ENCODE assay signal across 11 mouse cellular contexts in the genomic region with DNA sequence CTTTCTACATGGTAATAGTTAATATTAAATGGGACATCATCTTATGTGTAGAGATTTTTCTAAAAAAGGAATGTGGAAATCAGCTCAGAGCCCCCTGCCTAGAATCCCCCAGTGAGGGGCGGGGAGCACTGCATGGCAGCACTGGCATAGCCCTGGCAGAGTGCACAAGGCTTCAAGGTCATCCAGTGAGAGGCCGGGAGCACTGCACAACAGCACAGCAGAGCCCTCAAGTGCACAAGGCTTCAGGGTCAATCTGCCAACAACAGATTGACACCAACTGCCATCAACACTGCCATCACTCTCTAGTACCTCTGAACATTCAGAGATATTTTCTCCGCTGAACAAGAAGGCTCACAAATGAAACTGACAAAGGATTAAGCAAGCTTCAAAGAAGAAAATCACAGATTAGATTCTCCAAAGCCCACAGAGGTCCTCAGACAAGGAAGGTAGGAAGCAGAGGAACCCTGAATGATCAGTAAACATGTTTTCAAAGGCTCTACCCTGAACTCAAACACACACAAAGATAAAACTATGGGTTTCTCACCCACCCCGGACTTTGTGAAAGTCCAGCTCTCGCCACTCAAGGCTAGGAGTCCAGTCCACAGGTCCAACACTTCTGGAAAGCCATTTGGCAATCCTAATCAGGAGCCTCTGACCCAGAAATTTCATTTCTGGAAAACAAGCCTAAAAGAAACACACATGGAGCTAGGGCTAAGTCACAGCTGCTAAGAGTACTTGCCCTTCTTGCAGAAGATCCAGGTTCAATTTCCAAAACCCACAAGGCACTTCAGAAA. TPM values are rescaled to one million over a fixed set of nuclear protein-coding genes. Genes with fewer than 3 reads are reported as not detected.
A peak's percentile ranks its signal among the peaks of the same experiment; 100 is the strongest.
DNase-seq lines count a peak whose midpoint lies in the region; ATAC-seq and TF ChIP-seq lines count a peak whose summit lies in the region.
"Had no signal": no experiment of that assay in that cellular context is flagged by ENCODE, and none has a peak within 500 bp of the region (broad histone marks: within the 10 kb centered on the region; RNA-seq: fewer than 3 reads in every experiment).

No protein-coding gene starts in this region.

- peak overlapping the region; percentile 50 for H3K27ac ChIP-seq in heart, embryonic 11.5 days (ENCODE audit: low read depth, low read length)
- H3K27ac ChIP-seq in layer of hippocampus, adult 2 months, result peak overlapping the region; percentile 51; the same call in 1 of the 2 replicates

- 58% methylated on average over 5 of the region's 5 CpGs for WGBS in heart, embryonic 11.5 days (ENCODE audit: insufficient replicate concordance)

- no peak overlapping the region for H3K9ac ChIP-seq in heart, embryonic 11.5 days (ENCODE audit: low read depth, low read length)

- peaks cover 8% of the 10 kb centered on the region; the same call in 1 of the 2 replicates for H3K4me1 ChIP-seq in heart, embryonic 11.5 days (ENCODE audit: control insufficient read depth, insufficient read depth, low read length)

- no peak for ATAC-seq in heart, embryonic 11.5 days (replicated peaks; ENCODE audit: insufficient number of reproducible peaks, low FRiP score, low TSS enrichment)
- ATAC-seq: CD4-positive, CD25-positive, alpha-beta regulatory T cell, adult 4 months had no signal

- H3K9me3 ChIP-seq in heart, embryonic 11.5 days (replicated peaks; ENCODE audit: control insufficient read depth, low read length), result no peaks in the 10 kb centered on the region
- H3K9me3 ChIP-seq: megakaryocyte, embryonic 14.5 days had no signal

- no peak for TF ChIP-seq CTCF in layer of hippocampus, adult 2 months (conservative IDR thresholded peaks at IDR 0.05)

- no peaks in the 10 kb centered on the region for H3K27me3 ChIP-seq in heart, embryonic 11.5 days (ENCODE audit: control insufficient read depth, insufficient read depth, low read length)
- H3K27me3 ChIP-seq: megakaryocyte, embryonic 14.5 days had no signal

- no peak overlapping the region for H3K4me2 ChIP-seq in heart, embryonic 11.5 days

- peaks cover 12% of the 10 kb centered on the region for H3K36me3 ChIP-seq in heart, embryonic 11.5 days (ENCODE audit: control insufficient read depth, insufficient read depth, low read length)

- H3K4me3 ChIP-seq in heart, embryonic 11.5 days (ENCODE audit: low read depth, low read length), result no peak overlapping the region
- H3K4me3 ChIP-seq in layer of hippocampus, adult 2 months, result no peak overlapping the region
- H3K4me3 ChIP-seq: megakaryocyte, embryonic 14.5 days had no signal

- no peak for DNase-seq in heart, postnatal 4 days
- no peak for DNase-seq in layer of hippocampus, adult 2 months (ENCODE audit: low spot score in 2 of 2)
- DNase-seq in layer of hippocampus, adult 11-12 months (ENCODE audit: low spot score), result no peak
- DNase-seq in liver, result peak; percentile 17
- peak; percentile 64 for DNase-seq in yolk sac, embryonic 10.5 days (ENCODE audit: low spot score)
- no peak for DNase-seq in embryo, embryonic 11 days
- DNase-seq: cerebellum, adult 8-10 months; left cerebral cortex, postnatal 4 days had no signal

RNA-seq across cellular contexts. Expression of a gene that starts 23.1 kb away (rescaled TPM):
- 39.2 and 45.7 TPM in 2 replicates for polyA plus RNA-seq in heart, embryonic 11.5 days (2014; fragmentation: Nextera tagmentation; extraction: Ambion mirVana)
- 100 to 1,000 TPM; 118 to 122 TPM for total RNA-seq in heart, postnatal 4 days (2021)
- total RNA-seq in layer of hippocampus, adult 2 months (2021), result 10 to 100 TPM; 51.6 to 53.9 TPM

Comparison
In these comparisons a context has a peak if more than half of its experiments do, and no peak if none do; other contexts are left out.
1. DNase-seq: peak in liver (single experiment) and yolk sac, embryonic 10.5 days (single experiment); none in heart, postnatal 4 days (single experiment), layer of hippocampus, adult 2 months (0 of 2), layer of hippocampus, adult 11-12 months (single experiment) and embryo, embryonic 11 days (single experiment).